Mouse (Mus musculus): ENCODE results near the gene Nup54. TPM values are rescaled to one million over a fixed set of nuclear protein-coding genes. Genes with fewer than 3 reads are reported as not detected.

Gene Nup54
- polyA plus RNA-seq, 1 experiment from 2014 or later = 53.7 TPM

DNA sequence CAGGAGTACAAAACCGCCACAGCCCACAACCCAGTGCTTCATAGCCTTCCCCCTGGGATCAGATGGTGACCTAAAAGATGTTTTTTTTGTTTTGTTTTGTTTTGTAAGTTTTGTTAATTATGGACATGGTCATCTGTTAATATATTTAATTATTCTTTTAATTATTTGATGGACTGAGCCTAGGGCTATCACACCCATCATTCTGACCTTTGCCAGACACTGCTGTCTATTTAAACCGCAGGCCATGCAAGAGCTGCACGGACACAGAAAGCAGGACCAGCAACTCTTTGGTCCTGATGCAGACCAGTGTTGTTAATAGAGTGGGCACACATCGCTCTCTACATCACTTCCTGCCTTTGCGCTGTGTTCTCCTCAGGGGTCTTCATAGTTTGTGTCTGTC, 24.5 kb downstream of the Nup54 start:
- H3K9me3 ChIP-seq = no peaks in the 10 kb centered on the region
- H3K4me3 ChIP-seq (replicated peaks) = no peak overlapping the region
- 86% methylated on average over 5 of the region's 5 CpGs for whole genome bisulfite sequencing
- no peaks in the 10 kb centered on the region for H3K4me1 ChIP-seq (replicated peaks)
- peaks cover 16% of the 10 kb centered on the region for H3K36me3 ChIP-seq
- H3K9ac ChIP-seq (replicated peaks) = no peak overlapping the region
- no peak for ATAC-seq
- no peak overlapping the region for H3K4me2 ChIP-seq (replicated peaks)
- H3K27me3 ChIP-seq = no peaks in the 10 kb centered on the region
- no peak overlapping the region for H3K27ac ChIP-seq

DNA sequence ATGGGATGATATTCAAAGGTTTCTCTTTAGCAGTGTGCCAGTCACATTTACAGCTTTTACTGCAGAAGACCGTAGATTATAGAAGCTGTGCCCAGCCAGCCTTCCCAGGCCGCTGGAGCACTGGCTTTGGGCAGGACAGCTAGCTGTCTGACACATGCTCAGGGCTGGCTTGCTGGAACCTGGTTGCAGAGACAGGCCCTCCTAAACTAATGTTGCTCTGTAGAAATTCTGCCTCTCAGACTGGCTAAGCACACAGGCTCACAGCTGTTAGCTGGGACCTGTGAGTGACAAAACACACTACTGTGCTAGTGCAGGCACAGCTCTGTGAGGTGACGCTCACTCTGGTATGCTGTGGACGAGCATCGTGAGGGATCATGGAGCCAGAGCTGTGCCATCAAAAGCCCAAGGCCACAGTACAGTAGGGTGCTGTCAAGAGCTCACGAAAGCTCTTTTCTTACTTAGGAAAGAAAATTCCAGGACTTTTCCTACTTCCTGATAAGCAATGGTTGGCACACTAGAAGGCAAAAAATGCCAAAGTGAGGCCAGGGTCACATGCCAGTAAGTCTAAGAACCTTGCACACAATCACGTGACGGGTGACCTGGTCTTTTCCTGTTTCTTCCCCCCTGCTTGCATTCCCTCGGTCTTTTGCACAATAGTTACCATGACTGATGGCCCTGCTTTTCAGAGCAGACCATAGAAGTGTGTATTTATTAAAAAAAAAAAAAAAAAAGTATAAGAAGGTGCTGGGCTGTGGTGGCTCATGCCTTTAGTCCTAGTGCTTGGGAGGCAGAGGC, 25.5 kb downstream of the Nup54 start:
- Histone ChIP-seq H3K4me3 (replicated peaks) (no peak overlapping the region), H3K36me3 (peaks cover 8% of the 10 kb centered on the region), H3K27ac (no peak overlapping the region), H3K27me3 (no peaks in the 10 kb centered on the region), H3K9ac (replicated peaks) (no peak overlapping the region), H3K4me2 (replicated peaks) (no peak overlapping the region), H3K4me1 (replicated peaks) (peaks cover under 1% of the 10 kb centered on the region; the same call in 1 of the 2 replicates), H3K9me3 (no peaks in the 10 kb centered on the region)
- no peak for ATAC-seq
- WGBS = 91% methylated on average over 9 of the region's 9 CpGs

DNA sequence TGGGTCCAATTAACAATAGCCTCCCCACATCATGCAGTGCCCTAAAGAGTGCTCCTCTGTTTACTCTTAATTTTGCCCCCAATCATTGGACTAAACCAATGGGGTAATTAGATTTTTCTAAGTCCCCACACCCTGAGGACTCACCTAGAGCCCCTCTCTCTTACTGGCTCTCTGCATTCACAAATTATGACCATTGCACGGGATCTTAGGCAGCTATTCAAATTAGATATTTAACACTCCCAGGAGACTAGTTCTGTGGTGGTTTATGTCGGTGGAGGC, 30.7 kb downstream of the Nup54 start:
- no peaks in the 10 kb centered on the region for H3K27me3 ChIP-seq
- peaks cover 11% of the 10 kb centered on the region for H3K4me1 ChIP-seq (replicated peaks)
- H3K9me3 ChIP-seq = no peaks in the 10 kb centered on the region
- no peak overlapping the region for H3K4me3 ChIP-seq (replicated peaks)
- H3K4me2 ChIP-seq (replicated peaks) = no peak overlapping the region
- no peaks in the 10 kb centered on the region for H3K36me3 ChIP-seq
- H3K9ac ChIP-seq (replicated peaks) = no peak overlapping the region
- no peak overlapping the region for H3K27ac ChIP-seq
- no peak for ATAC-seq
- 41% methylated on average over 2 of the region's 2 CpGs for WGBS

DNA sequence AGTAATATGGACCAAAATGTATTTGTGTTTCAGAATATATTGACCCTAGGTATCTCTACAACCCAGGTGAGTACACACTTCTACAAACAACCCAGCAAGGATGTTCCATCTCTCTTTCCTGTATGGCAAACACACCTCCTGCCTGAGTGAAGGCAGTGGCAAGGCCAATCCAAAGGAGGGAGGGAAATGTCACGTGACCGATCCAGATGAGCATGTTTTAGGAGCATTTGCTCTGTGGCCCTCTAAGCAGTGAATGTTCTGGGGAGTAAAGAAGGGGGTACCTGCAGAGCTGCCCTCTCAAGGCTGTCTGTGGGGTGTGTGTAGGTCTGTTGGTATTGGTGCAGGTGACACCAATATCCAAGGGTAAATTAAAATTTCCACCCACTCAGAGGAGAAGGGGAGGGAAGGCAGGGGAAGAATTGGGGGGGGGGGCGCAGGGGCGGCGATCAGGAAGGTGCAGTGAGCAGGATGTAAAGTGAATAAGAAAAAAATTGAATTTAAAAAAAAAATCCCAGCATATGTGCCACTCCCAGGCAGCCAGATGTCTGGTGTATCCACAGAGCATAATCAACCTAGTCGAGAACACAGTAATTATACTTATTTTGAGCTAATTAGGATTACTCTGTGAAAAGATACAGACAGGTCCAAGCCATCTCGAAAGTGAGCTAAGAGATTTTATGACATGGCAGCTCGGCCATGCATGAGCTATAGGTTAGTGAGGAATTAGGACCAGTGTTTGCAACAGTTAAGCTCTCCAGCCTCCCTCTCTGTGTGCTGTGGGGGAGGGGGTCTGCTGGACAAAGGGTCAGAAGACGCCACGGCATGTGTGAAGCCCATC, 31.2 kb downstream of the Nup54 start:
- peak; percentile 58; the same call in 1 of the 2 replicates for ATAC-seq
- WGBS = 47% methylated on average over 10 of the region's 10 CpGs
- Histone ChIP-seq H3K4me1 (replicated peaks) (peaks cover 11% of the 10 kb centered on the region), H3K27me3 (no peaks in the 10 kb centered on the region), H3K36me3 (no peaks in the 10 kb centered on the region), H3K9me3 (no peaks in the 10 kb centered on the region), H3K9ac (replicated peaks) (no peak overlapping the region), H3K4me3 (replicated peaks) (no peak overlapping the region), H3K4me2 (replicated peaks) (no peak overlapping the region), H3K27ac (no peak overlapping the region)

DNA sequence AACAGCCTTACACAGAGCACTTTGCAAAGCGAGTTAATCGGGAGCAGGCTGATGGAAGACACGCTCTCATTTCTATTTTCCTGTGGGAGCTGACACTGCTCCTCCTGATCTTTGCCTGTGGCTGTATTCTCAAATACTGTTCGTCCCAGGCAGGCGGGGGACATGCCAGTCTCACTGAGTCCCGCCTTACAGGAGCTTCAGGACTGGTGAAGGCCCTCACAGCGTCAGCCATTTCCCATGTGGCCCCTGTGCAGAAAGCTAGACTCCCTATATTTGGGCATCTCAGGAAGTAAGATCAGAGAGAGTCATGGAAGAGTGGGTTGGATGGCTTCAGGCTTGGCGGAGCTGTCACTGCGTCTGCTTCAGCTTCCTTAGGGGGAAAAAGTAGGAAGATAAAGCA, 32.2 kb downstream of the Nup54 start:
- Histone ChIP-seq H3K27me3 (no peaks in the 10 kb centered on the region), H3K36me3 (no peaks in the 10 kb centered on the region), H3K4me3 (replicated peaks) (no peak overlapping the region), H3K9ac (replicated peaks) (no peak overlapping the region), H3K27ac (no peak overlapping the region), H3K9me3 (no peaks in the 10 kb centered on the region), H3K4me1 (replicated peaks) (peaks cover 11% of the 10 kb centered on the region), H3K4me2 (replicated peaks) (no peak overlapping the region)
- WGBS = 72% methylated on average over 9 of the region's 9 CpGs
- ATAC-seq = no peak

DNA sequence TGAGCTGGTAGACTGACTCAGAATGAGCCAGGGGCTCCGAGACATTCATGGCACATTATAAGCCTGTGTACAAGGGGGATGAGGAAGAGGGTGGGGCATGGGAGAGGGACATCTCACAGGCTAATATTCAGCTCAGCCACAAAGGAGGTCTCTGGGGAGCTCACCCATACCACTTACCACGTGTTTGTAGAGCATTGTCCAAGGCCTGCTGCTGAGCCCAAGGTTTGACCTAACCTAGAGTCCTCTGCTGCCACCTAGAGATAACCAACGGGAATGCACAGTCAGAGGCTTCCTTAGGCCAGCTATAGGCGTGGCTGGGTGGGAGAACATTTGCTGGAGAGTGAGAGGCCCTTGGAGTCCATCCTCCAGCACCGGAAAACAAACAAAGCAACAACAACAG, 36.9 kb downstream of the Nup54 start:
- Histone ChIP-seq H3K9ac (replicated peaks) (no peak overlapping the region), H3K4me1 (replicated peaks) (no peaks in the 10 kb centered on the region), H3K27ac (no peak overlapping the region), H3K4me2 (replicated peaks) (no peak overlapping the region), H3K4me3 (replicated peaks) (no peak overlapping the region), H3K36me3 (no peaks in the 10 kb centered on the region), H3K27me3 (peaks cover 10% of the 10 kb centered on the region), H3K9me3 (no peaks in the 10 kb centered on the region)
- 25% methylated on average over 5 of the region's 5 CpGs for WGBS
- ATAC-seq = peak; percentile 85

DNA sequence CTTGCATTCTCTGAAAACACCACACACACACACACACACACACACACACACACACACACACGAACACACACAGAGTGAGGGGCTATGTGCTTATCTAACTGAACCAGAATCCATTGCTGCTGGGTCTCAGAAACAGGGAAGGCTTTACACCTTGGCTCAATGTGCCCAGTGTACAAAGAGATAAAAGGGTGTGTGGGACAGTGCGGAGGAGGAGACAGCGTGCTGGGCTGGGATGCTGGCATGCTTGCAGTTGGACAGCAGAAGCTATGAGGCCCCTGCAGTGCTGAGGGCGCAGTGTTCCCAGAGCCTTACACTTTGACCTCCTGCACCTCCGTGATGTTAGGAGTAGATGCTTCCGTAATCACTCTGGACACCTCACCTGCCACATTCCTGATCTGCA, 38.5 kb downstream of the Nup54 start:
- WGBS = 83% methylated on average over 6 of the region's 6 CpGs
- Histone ChIP-seq H3K4me3 (replicated peaks) (no peak overlapping the region), H3K27me3 (peaks cover 27% of the 10 kb centered on the region), H3K9me3 (no peaks in the 10 kb centered on the region), H3K36me3 (no peaks in the 10 kb centered on the region), H3K4me2 (replicated peaks) (no peak overlapping the region), H3K4me1 (replicated peaks) (no peaks in the 10 kb centered on the region), H3K9ac (replicated peaks) (no peak overlapping the region), H3K27ac (no peak overlapping the region)
- no peak for ATAC-seq

DNA sequence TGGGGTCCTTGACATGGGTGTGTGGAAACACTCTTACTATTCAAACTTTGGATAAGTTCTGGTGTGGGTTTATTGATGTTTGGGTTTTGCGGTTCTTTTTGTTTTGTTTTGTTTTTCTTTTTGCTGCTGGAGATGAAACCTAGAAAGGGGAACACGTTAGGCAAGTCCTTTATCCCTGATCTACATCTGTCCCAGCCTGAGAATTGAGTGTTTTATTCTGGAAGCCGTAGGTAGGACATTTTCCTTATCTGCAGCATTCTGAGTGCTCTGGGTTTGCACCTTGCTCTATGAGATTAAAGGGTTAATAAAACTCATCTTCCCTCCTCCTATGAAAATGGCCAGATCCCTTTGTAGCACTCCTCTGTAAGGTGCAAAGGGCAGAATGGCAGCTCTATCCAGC, 39.3 kb downstream of the Nup54 start:
- H3K4me1 ChIP-seq (replicated peaks) = no peaks in the 10 kb centered on the region
- no peak overlapping the region for H3K9ac ChIP-seq (replicated peaks)
- H3K27ac ChIP-seq = no peak overlapping the region
- no peak for ATAC-seq
- peaks cover 34% of the 10 kb centered on the region for H3K27me3 ChIP-seq
- H3K36me3 ChIP-seq = no peaks in the 10 kb centered on the region
- H3K4me3 ChIP-seq (replicated peaks) = no peak overlapping the region
- WGBS = 85% methylated on average over 3 of the region's 3 CpGs
- no peaks in the 10 kb centered on the region for H3K9me3 ChIP-seq
- no peak overlapping the region for H3K4me2 ChIP-seq (replicated peaks)

DNA sequence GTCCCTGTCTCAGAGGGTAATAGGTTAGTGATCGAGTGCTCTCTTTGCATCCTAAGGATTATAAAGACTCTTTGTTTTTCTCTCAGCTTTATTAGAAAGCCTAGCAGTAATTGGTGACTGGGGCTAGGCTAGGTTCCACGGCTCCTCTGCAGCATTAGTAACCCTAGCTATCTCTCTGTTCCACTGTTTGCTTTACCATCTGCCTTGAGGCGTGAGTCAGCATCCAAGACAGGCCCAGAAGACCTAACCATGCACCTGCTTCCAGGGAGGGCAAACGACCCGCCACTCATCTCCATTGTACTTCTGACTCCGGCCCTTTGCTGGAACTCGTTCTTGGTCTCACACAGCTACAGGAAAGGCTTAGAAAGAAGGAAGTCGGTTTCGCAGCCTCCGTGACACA, 41.2 kb downstream of the Nup54 start:
- H3K9ac ChIP-seq (replicated peaks) = no peak overlapping the region
- H3K27me3 ChIP-seq = peaks cover 40% of the 10 kb centered on the region
- WGBS = 75% methylated on average over 10 of the region's 10 CpGs
- H3K36me3 ChIP-seq = no peaks in the 10 kb centered on the region
- H3K4me2 ChIP-seq (replicated peaks) = no peak overlapping the region
- H3K4me3 ChIP-seq (replicated peaks) = no peak overlapping the region
- no peaks in the 10 kb centered on the region for H3K4me1 ChIP-seq (replicated peaks)
- no peak overlapping the region for H3K27ac ChIP-seq
- H3K9me3 ChIP-seq = no peaks in the 10 kb centered on the region
- ATAC-seq = no peak

DNA sequence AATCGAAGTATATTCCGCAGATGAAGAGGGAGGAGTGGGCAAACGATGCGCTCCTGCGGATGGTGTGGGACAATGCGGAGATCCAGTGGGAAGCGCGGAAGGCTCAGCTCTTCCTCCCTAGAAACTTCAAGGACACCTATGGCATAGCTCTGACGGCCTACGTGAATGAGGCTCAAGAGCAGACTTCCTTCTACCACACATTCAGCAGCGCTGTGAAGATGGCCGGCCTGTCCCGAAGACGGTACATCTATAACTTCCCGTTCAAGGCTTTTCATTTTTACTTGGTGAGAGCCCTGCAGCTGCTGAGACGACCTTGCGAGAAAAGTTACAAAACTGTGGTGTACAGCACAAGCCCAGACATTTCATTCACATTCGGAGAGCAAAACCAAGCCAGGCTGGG, 42.5 kb downstream of the Nup54 start:
- H3K4me1 ChIP-seq (replicated peaks) = no peaks in the 10 kb centered on the region
- no peaks in the 10 kb centered on the region for H3K9me3 ChIP-seq
- H3K27ac ChIP-seq = no peak overlapping the region
- WGBS = 45% methylated on average over 18 of the region's 18 CpGs
- no peak overlapping the region for H3K9ac ChIP-seq (replicated peaks)
- H3K4me2 ChIP-seq (replicated peaks) = peak overlapping the region; percentile 41
- H3K36me3 ChIP-seq = no peaks in the 10 kb centered on the region
- H3K4me3 ChIP-seq (replicated peaks) = peak overlapping the region; percentile 10
- peaks cover 40% of the 10 kb centered on the region for H3K27me3 ChIP-seq
- no peak for ATAC-seq

DNA sequence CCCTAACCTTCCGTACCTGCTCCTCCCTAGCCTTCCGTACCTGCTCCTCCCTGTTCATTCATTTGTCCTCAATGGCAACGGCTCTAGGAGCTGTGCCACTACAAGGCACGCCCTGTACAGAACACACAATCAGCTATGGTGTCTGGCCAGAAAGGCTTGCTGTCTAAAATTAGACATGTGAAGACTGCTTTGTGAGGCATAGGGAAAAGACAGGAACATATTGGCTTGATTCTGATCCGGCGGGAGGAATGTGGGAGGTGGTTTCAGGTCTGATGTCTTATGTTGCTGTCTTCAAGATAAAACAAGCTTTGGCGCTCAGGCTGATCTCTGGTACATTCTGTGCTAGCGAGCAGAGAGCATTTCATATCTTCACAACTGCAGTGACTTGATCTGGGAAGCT, 44.4 kb downstream of the Nup54 start:
- WGBS = 84% methylated on average over 8 of the region's 8 CpGs
- Histone ChIP-seq H3K27ac (no peak overlapping the region), H3K4me2 (replicated peaks) (no peak overlapping the region)

DNA sequence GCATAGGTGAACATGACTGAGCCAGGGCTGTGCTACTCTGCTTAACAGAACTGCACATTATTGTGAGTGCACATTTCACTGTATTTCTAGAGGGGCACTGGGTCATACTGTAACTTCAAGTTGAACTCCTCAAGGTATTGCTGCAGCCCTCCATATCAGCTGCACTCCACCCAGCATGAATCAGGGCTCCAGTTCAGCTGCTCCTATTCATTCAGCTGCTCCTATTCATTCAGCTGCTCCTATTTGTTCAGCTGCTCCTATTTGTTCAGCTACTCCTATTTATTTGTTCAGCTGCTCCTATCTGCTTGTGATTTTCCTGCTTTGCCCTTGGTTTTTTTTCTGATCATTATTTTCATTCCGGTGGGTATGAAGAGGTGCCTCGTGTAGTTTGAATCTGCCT, 45.0 kb downstream of the Nup54 start:
- H3K27ac ChIP-seq = no peak overlapping the region
- no peaks in the 10 kb centered on the region for H3K9me3 ChIP-seq
- no peak overlapping the region for H3K4me2 ChIP-seq (replicated peaks)
- no peaks in the 10 kb centered on the region for H3K36me3 ChIP-seq
- no peaks in the 10 kb centered on the region for H3K4me1 ChIP-seq (replicated peaks)
- 69% methylated on average over 2 of the region's 2 CpGs for WGBS
- H3K9ac ChIP-seq (replicated peaks) = no peak overlapping the region
- H3K4me3 ChIP-seq (replicated peaks) = no peak overlapping the region
- H3K27me3 ChIP-seq = peaks cover 40% of the 10 kb centered on the region
- ATAC-seq = no peak

More for the DNA sequence above, 44.4 kb downstream of the Nup54 start:
- no peak overlapping the region for H3K9ac ChIP-seq (replicated peaks)
- H3K4me3 ChIP-seq (replicated peaks) = no peak overlapping the region
- no peaks in the 10 kb centered on the region for H3K36me3 ChIP-seq
- peaks cover 40% of the 10 kb centered on the region for H3K27me3 ChIP-seq
- no peaks in the 10 kb centered on the region for H3K9me3 ChIP-seq
- H3K4me1 ChIP-seq (replicated peaks) = no peaks in the 10 kb centered on the region
- ATAC-seq = no peak

All from midbrain, embryonic 13.5 days (tissue).